Mouse (Mus musculus) neutrophil, adult 83 days (primary cell): ENCODE results near the gene Grm3. TPM values are rescaled to one million over a fixed set of nuclear protein-coding genes. Genes with fewer than 3 reads are reported as not detected.

Experiments used
- total RNA-seq, 2 experiments: library from RNA; stranded (reverse); gene quantifications; one replicate each; pipeline ENCODE4 v1.2.4; 2023

Grm3 gene
- not detected for total RNA-seq

GRCm38 (mm10) chr5:9724956-9725600 is at the start of gene Grm3:
Grm3 (minus strand) TSS chr5:9725170.

